Mouse (Mus musculus) layer of hippocampus, postnatal 10 days (tissue): Measurements from ENCODE around the gene Polg2. TPM values are rescaled to one million over a fixed set of nuclear protein-coding genes. Genes with fewer than 3 reads are reported as not detected.
"Not testable (repeated sequence)": the region's sequence is repeated elsewhere in the genome, so short reads cannot be mapped to it uniquely, and the experiment has no call there.

ENCODE experiments used
- DNase-seq, 2 experiments: peaks; one replicate each; pipeline ENCODE4 v3.0.0; 2021; ENCODE audit warnings: low spot score in 2 of 2
- total RNA-seq, 2 experiments: library from RNA; stranded (reverse); gene quantifications; 2 replicates each; pipeline ENCODE4 v1.2.3; 2021

Gene Polg2
- total RNA-seq, 2 experiments from 2014 or later, result 3.9 to 5.6 TPM

- DNase-seq, result no peak
These were observed 10.3 kb upstream of the Polg2 start for GRCm38 (mm10) chr11:106789649-106790048.

DNA sequence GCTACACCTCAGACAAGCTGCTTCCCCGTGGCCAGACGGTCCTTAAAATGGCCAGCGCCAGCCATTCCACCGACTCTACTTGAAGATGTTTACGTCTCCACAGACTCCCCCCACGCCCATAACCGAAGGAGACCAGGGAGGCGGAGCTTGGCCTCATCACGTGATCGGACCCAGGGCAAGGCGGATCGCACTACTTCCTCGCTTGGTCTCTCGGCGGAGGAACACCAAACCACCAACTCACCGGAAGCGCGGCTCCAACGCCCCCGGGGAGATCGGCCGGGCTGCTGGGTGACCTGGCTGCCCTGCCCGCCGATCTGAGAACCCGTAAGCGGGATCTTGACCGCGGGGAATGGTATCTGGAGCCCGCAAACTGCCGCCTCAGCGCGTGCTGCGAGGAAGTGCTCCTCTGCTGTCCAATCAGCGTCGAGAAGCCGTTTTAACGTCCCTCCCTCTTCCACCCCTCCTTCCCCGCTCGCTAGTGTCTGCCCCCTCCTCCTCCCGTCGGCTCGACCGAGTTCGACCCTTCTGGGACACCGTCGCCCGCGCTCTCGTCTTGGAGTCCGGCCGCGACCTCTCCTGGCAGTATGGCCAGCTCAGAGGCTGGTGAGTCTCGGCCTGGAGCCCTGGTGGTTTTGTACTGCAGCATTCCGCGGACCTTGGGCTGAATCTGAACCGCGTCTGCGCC, 9.6 kb upstream of the Polg2 start, which contains the start of the genes Ddx5 and Cep95:
Gene Ddx5 (minus strand): TSS at position 411 of the 685 bp plus-strand sequence.
Gene Cep95 (plus strand): TSS at position 478 of the 685 bp plus-strand sequence.
- peak; percentile 96 to 97 for DNase-seq

DNA sequence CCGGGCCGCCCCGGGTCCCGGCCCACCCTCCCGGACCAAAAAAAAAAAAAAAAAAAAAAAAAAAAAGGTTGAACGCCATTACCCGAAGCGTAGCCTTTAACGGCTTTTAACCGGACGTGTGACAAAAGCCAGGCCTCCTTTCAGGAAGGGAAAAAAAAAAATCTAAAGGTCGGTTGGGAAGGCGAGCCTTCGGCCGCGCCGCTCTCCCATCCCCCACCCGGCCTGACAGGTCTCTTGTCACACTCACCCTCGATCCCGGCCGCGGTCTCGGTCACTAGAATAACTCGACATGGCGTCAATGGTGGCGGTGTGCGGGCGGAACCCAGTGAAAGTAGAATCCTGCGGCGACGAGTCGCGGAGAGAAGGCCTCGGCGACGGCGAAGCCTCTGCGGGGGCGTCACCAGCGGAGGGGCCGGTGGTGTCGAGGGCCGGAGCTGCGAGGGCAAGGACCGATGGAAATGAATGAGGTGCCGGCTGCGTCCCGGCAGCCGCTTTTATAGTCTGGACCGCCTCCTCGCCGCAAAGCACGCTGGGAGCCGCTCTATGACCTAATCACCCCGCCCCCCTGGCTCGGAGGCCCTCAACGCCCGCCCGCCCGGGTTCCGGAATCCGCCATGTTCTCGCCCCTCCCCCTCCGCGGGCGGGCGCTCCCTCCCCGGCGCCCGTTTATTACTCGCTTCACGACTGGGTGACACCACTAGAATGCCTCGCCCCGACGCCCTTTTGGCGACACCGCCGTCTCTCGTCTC, 8.9 kb upstream of the Polg2 start:
- DNase-seq, result peak; percentile 99 to 100

GRCm38 (mm10) chr11:106787131-106788025, 8.0 kb upstream of the Polg2 start:
- peak; percentile 87 to 93 for DNase-seq

DNA sequence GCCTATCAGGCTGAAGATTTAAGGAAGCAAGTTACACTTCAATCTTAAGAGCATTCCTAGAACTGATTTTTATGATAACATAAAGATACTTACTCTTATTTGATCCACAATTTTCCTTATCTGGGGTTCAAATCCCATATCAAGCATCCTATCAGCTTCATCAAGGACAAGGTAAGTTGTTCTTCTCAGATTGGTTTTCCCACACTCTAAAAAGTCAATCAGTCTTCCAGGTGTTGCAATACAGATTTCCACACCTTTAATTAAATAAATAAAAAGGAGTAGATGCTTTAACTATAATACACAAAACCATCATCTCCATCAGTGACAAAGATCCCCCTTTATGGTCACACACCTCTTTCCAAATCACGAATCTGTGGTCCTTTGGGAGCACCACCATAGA, 5.7 kb upstream of the Polg2 start:
- DNase-seq, result no peak

GRCm38 (mm10) chr11:106784476-106784875, 5.1 kb upstream of the Polg2 start:
- no peak for DNase-seq

GRCm38 (mm10) chr11:106782841-106783764, 3.8 kb upstream of the Polg2 start:
- no peak for DNase-seq

- DNase-seq, result not testable (repeated sequence)
These were observed 2.9 kb upstream of the Polg2 start for GRCm38 (mm10) chr11:106782271-106782670.

- no peak for DNase-seq
These were observed 1.4 kb upstream of the Polg2 start for GRCm38 (mm10) chr11:106780590-106781220.

DNA sequence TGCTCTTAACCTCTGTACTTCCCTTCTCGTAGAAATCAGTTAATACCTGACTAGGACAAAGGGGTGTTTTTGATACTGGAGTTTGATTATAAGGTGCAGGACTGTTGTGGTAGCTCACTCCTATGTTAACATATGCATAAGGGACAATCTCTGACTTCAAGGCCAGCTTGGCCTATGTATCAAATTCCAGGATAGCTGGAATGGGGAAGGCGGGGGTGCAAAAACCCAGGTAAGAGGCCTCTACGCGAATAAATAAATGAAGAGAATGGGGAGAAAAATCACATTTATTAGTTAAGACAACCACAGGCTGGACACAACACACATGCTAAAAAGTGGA, 720 bp upstream of the Polg2 start:
- DNase-seq, result no peak

- DNase-seq, result no peak
These were observed 549 bp downstream of the Polg2 start for GRCm38 (mm10) chr11:106778589-106779387.

DNA sequence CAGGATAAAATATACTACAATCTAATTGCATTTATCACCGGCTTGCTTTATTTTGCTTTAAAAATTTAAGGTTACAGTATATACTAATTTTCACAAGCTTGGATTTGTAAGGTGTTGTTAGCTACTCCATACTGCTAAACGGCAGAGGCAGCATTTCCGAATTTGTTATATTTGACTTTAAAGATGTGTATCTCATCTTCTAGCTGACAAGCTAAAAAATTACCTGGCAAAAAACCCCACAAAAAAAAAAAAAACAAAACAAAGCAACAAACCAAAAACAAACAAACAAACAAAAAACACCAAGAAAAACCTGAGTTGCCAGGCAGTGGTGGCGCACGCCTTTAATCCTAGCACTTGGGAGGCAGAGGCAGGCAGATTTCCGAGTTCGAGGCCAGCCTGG, 1.2 kb downstream of the Polg2 start:
- DNase-seq, result no peak

GRCm38 (mm10) chr11:106777395-106777794, 1.9 kb downstream of the Polg2 start:
- no peak for DNase-seq

DNA sequence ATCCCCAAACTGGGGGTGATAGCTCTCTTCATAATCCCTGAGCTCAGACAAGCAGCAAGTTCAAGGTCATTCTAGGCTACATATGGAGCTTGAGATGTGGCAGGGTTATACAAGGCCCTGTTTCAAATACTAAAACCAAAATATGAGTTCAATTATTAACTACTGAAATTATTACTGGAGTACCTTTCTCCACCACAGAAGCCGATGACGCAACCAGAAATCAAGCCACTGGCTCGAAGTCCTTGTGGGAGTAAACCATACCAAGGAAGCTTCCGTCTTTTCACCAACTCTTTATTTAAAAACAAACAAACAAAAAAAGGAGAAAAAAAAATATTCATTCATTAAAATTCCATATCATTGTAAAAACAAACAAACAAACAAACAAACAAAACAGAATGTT, 2.4 kb downstream of the Polg2 start:
- DNase-seq, result no peak

DNA sequence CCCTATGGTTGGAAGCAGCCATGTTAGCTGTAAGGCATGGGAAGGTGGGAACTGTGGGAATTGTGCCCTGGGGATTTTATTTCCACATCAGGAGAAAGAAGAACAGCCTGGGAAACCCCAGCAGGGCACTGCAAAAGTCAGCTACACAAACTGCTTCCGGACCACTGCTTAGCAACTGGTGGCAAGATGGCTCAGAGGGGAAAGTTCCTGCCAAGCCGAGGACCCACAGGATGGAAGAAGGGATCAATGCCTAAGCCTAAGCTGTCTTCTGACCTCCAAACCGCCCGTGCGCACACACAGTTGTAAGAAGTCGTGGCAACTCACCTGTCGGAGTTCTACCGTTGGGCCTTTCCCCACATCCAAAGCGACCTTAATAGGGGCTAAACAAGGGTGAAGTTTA, 6.3 kb downstream of the Polg2 start:
- DNase-seq, result no peak

DNA sequence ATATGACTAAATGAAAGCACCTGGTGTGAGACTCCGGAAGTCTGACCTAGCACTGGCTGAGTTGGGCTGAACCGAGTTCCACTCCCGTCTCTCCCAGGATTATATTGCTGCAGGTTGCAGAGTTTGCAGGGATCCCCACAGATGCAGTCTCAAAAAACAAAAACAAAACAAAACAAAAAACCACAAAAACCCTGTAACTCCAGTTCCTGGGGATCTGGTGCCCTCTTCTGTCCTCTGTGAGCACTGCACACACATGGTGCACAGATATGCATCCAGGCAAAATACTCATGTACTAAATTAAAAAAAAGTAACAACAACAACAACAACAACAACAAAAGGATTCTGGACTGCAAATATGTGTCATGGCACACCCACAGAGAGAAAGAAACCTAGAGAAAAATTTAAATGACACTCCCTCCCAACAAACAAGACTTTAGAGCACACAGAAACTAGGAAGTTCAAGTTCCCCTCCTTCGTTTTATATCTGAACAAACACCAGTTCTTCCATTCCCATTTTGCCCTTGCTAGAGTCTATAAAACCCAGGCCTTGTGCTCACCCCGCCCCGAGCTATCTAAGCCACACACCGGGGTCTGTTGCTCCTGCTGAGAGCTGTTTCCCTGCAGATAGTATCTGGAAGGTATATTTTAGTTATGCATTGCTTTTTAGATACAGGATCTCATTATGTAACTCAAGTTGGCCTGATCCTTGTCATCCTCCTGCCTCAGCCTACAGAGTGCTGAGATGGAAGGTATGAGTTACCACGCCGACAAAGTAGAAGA, 9.0 kb downstream of the Polg2 start:
- DNase-seq, result peak in 1 of 2 experiments; percentile 34

- no peak for DNase-seq
These were observed 11.8 kb downstream of the Polg2 start for GRCm38 (mm10) chr11:106767516-106767915.

DNA sequence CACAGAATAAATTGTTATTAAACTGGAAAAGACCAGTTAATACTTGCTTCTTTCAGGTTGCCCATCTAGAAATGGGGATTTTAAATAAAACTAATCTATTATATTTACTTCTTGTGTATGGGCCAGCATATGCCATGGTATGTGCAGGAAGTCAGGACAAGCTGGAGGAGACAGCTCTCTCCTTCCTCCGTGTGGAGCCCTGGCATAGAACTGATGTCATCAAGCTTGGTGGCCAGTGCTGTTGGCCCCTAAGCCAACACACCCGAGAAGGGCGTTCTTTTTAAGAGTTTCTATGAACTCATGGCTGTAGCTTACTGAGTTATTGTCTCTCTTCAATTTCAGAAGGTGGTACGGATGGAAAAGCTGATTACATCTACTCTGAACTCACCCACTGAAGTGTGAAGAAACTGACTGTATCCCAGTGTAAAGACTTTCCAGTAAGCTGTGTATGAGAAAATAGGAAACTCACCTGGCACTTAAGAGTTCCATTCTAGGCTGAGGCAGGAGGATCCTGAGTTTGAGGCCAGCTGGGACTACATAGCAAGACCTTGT, 12.7 kb downstream of the Polg2 start:
- no peak for DNase-seq
